Mouse (Mus musculus) midbrain, postnatal 0 days (tissue): ENCODE results near the gene Nagk. TPM values are rescaled to one million over a fixed set of nuclear protein-coding genes. Genes with fewer than 3 reads are reported as not detected.
A peak's percentile ranks its signal among the peaks of the same experiment; 100 is the strongest.

Source experiments
- ATAC-seq: fragments of 200-750 bp; cut with Nextera tagmentation; 2 replicates; pipeline ENCODE4 v1.8.0; 2017; ENCODE audit warnings: moderate number of reproducible peaks, mild to moderate bottlenecking, moderate TSS enrichment, moderate library complexity; ENCODE audit not compliant: low FRiP score
- DNase-seq: peaks from one replicate; pipeline ENCODE4 v3.0.0-alpha.2; 2015; ENCODE audit warnings: low spot score
- H3K27ac ChIP-seq: fragments of 300-500 bp; sonication (generic); 2 replicates; pipeline ENCODE4 v1.5.1; 2014; ENCODE audit warnings: low read depth, mild to moderate bottlenecking, low read length, mixed read lengths
- H3K27me3 ChIP-seq: fragments of 300-500 bp; sonication (generic); 2 replicates; pipeline ENCODE4 v1.6.1; 2014; ENCODE audit warnings: low read length, control low read depth, mixed read lengths; ENCODE audit not compliant: insufficient read depth
- H3K36me3 ChIP-seq: fragments of 300-500 bp; sonication (generic); 2 replicates; pipeline ENCODE4 v1.6.1; 2014; ENCODE audit warnings: low read length, control low read depth, mixed read lengths; ENCODE audit not compliant: insufficient read depth
- H3K4me1 ChIP-seq: fragments of 300-500 bp; sonication (generic); 2 replicates; pipeline ENCODE4 v1.6.1; 2014; ENCODE audit warnings: mild to moderate bottlenecking, control low read depth, antibody characterized with exemption, low read length, mixed read lengths; ENCODE audit not compliant: insufficient read depth
- H3K4me2 ChIP-seq: fragments of 300-500 bp; sonication (generic); 2 replicates; pipeline ENCODE4 v1.6.1; 2014; ENCODE audit warnings: low read depth, mild to moderate bottlenecking, low read length, mixed read lengths; ENCODE audit not compliant: poor library complexity, severe bottlenecking
- H3K4me3 ChIP-seq: fragments of 300-500 bp; sonication (generic); 2 replicates; pipeline ENCODE4 v1.5.1; 2014; ENCODE audit warnings: low read depth, mild to moderate bottlenecking, low read length, moderate library complexity
- H3K9ac ChIP-seq: fragments of 300-500 bp; sonication (generic); replicated peaks from 2 replicates; pipeline ENCODE4 v1.6.1; 2014; ENCODE audit warnings: mild to moderate bottlenecking, low read length, moderate library complexity, mixed read lengths; ENCODE audit not compliant: poor library complexity, severe bottlenecking
- H3K9me3 ChIP-seq: fragments of 300-500 bp; sonication (generic); 2 replicates; pipeline ENCODE4 v1.6.1; 2016; ENCODE audit warnings: low read length, control low read depth
- CTCF ChIP-seq: IDR thresholded peaks from 2 replicates; pipeline ENCODE4 v1.5.1; 2016; ENCODE audit warnings: antibody characterized with exemption, mild to moderate bottlenecking
- WGBS: fragments of 180-500 bp; shearing (Covaris S2); extraction: QIAGEN DNeasy Blood & Tissue Kit; methylation state at CpG from one replicate; pipeline ENCODE4 v1.1.7; 2014; 5-methylcytosine and 5-hydroxymethylcytosine counted together
- polyA plus RNA-seq: library from polyadenylated mRNA; unstranded; fragments of >200 nt; fragmentation: Nextera tagmentation; extraction: Ambion mirVana; gene quantifications from 2 replicates; pipeline ENCODE4 v1.2.1, GENCODE M21; 2015
- total RNA-seq: library from RNA; depleted of rRNA; stranded (reverse); fragments of >200 nt; gene quantifications from 2 replicates; pipeline ENCODE4 v1.2.3, GENCODE M21; 2014; rRNA removed

The Nagk gene
- total RNA-seq (58.1 and 60.6 TPM in 2 replicates), polyA plus RNA-seq (94.7 and 104 TPM in 2 replicates)

GRCm38 (mm10) chr6:83794760-83795296 lies at the start of gene Nagk:
Nagk (plus strand) TSS chr6:83794982.
- peak within 1 kb of the TSS; percentile 75 for H3K4me2 ChIP-seq
- under 1% methylated on average over 41 of the region's 43 CpGs for WGBS
- H3K4me1 ChIP-seq = peaks cover 3% of the 10 kb centered on the region; the same call in 1 of the 2 replicates
- H3K9ac ChIP-seq = peak within 1 kb of the TSS; percentile 94
- H3K27me3 ChIP-seq = no peaks in the 10 kb centered on the region
- H3K4me3 ChIP-seq = peak within 1 kb of the TSS; percentile 82
- peak within 1 kb of the TSS; percentile 96 for H3K27ac ChIP-seq
- H3K9me3 ChIP-seq = no peaks in the 10 kb centered on the region
- DNase-seq (peak; percentile 95), ATAC-seq (peak; percentile 96)
- no peak for TF ChIP-seq CTCF
- peaks cover 10% of the 10 kb centered on the region; the same call in 1 of the 2 replicates for H3K36me3 ChIP-seq

GRCm38 (mm10) chr6:83745466-83745865 lies 49.3 kb upstream of the Nagk start:
- no peak for ATAC-seq
- TF ChIP-seq CTCF = no peak
- 55% methylated on average over 2 of the region's 2 CpGs for WGBS

GRCm38 (mm10) chr6:83749286-83749685 lies 45.5 kb upstream of the Nagk start:
- no peaks in the 10 kb centered on the region for H3K4me1 ChIP-seq
- DNase-seq (no peak), ATAC-seq (no peak)
- no peak overlapping the region for H3K4me3 ChIP-seq
- H3K27ac ChIP-seq = no peak overlapping the region
- H3K27me3 ChIP-seq = peaks cover 10% of the 10 kb centered on the region
- no peak overlapping the region for H3K9ac ChIP-seq
- H3K4me2 ChIP-seq = no peak overlapping the region
- no peaks in the 10 kb centered on the region for H3K9me3 ChIP-seq
- no peak for TF ChIP-seq CTCF
- 77% methylated on average over 2 of the region's 3 CpGs for WGBS
- H3K36me3 ChIP-seq = no peaks in the 10 kb centered on the region

More at GRCm38 (mm10) chr6:83745466-83745865, 49.3 kb upstream of the Nagk start:
- DNase-seq = no peak
- H3K36me3 ChIP-seq = no peaks in the 10 kb centered on the region
- no peak overlapping the region for H3K9ac ChIP-seq
- H3K4me1 ChIP-seq = no peaks in the 10 kb centered on the region
- no peaks in the 10 kb centered on the region; the same call in 1 of the 2 replicates for H3K27me3 ChIP-seq
- no peak overlapping the region for H3K4me2 ChIP-seq
- no peaks in the 10 kb centered on the region for H3K9me3 ChIP-seq
- no peak overlapping the region for H3K27ac ChIP-seq
- no peak overlapping the region for H3K4me3 ChIP-seq

- Histone ChIP-seq H3K9ac (no peak overlapping the region), H3K9me3 (no peaks in the 10 kb centered on the region), H3K4me1 (no peaks in the 10 kb centered on the region), H3K4me2 (no peak overlapping the region), H3K27ac (no peak overlapping the region), H3K4me3 (no peak overlapping the region), H3K27me3 (peaks cover 10% of the 10 kb centered on the region), H3K36me3 (no peaks in the 10 kb centered on the region)
- WGBS = 9% methylated on average over 11 of the region's 11 CpGs
- peak; percentile 35 for DNase-seq
- TF ChIP-seq CTCF = peak; percentile 86
- ATAC-seq = no peak
Measured at GRCm38 (mm10) chr6:83750171-83750684, 44.6 kb upstream of the Nagk start.

- Histone ChIP-seq H3K4me3 (no peak overlapping the region), H3K4me1 (no peaks in the 10 kb centered on the region; the same call in 1 of the 2 replicates), H3K27me3 (peaks cover 41% of the 10 kb centered on the region), H3K9me3 (no peaks in the 10 kb centered on the region), H3K36me3 (no peaks in the 10 kb centered on the region), H3K27ac (no peak overlapping the region), H3K4me2 (no peak overlapping the region), H3K9ac (no peak overlapping the region)
- WGBS = 78% methylated on average over 9 of the region's 9 CpGs
- ATAC-seq = no peak
- TF ChIP-seq CTCF = no peak
- no peak for DNase-seq
Measured at GRCm38 (mm10) chr6:83756051-83756450, 38.7 kb upstream of the Nagk start.

- 39% methylated on average over 6 of the region's 6 CpGs for WGBS
- peaks cover 63% of the 10 kb centered on the region for H3K27me3 ChIP-seq
- H3K9me3 ChIP-seq = no peaks in the 10 kb centered on the region
- no peak for ATAC-seq
- H3K27ac ChIP-seq = no peak within 1 kb of the TSS
- no peaks in the 10 kb centered on the region; the same call in 1 of the 2 replicates for H3K4me1 ChIP-seq
- H3K9ac ChIP-seq = no peak within 1 kb of the TSS
- peak within 1 kb of the TSS; percentile 36; the same call in 1 of the 2 replicates for H3K4me2 ChIP-seq
- peak within 1 kb of the TSS; percentile 10; the same call in 1 of the 2 replicates for H3K4me3 ChIP-seq
- no peaks in the 10 kb centered on the region for H3K36me3 ChIP-seq
- TF ChIP-seq CTCF = no peak
- DNase-seq = no peak
Measured at GRCm38 (mm10) chr6:83762344-83762743, 32.4 kb upstream of the Nagk start, which contains the start of gene Ankrd53. Ankrd53 (plus strand) TSS chr6:83762644.
